Mouse (Mus musculus): ENCODE results near the gene Htr1b. TPM values are rescaled to one million over a fixed set of nuclear protein-coding genes. Genes with fewer than 3 reads are reported as not detected.

The Htr1b gene
- polyA plus RNA-seq, 1 experiment from 2014 or later, result 2.0 TPM

- H3K36me3 ChIP-seq, result no peaks in the 10 kb centered on the region
- no peaks in the 10 kb centered on the region for H3K4me1 ChIP-seq
- no peak overlapping the region for H3K4me3 ChIP-seq (replicated peaks)
- no peaks in the 10 kb centered on the region for H3K27me3 ChIP-seq
- WGBS, result 71% methylated on average over 4 of the region's 4 CpGs
- no peak overlapping the region for H3K9ac ChIP-seq
- no peaks in the 10 kb centered on the region for H3K9me3 ChIP-seq (replicated peaks)
- H3K27ac ChIP-seq (replicated peaks), result no peak overlapping the region
- H3K4me2 ChIP-seq (replicated peaks), result no peak overlapping the region
- no peak for ATAC-seq (ENCODE audit: insufficient number of reproducible peaks, low FRiP score, low TSS enrichment, low read depth)
Observed at GRCm38 (mm10) chr9:81611022-81611421, 22.6 kb downstream of the Htr1b start.

Other genes starting within 250 kb of the Htr1b start
- 0.95 and 1.7 TPM in 2 replicates for gene Mei4, start 229.8 kb upstream of the Htr1b start, polyA plus RNA-seq (2015; fragmentation: Nextera tagmentation; extraction: Ambion mirVana)

Data from embryonic facial prominence, embryonic 15.5 days (tissue).